Mouse (Mus musculus): ENCODE data around the gene Olfr630. TPM values are rescaled to one million over a fixed set of nuclear protein-coding genes. Genes with fewer than 3 reads are reported as not detected.

The Olfr630 gene
- polyA plus RNA-seq (2012; rRNA removed), result not detected in 2 replicates

GRCm38 (mm10) chr7:103757233-103757632, at the start of gene Olfr630:
Olfr630 (minus strand) TSS chr7:103757333.

GRCm38 (mm10) chr7:103791721-103792120, 34.6 kb upstream of the Olfr630 start, which contains the start of gene Olfr67:
Olfr67 (minus strand) TSS chr7:103791821.

GRCm38 (mm10) chr7:103779598-103779997, 22.5 kb upstream of the Olfr630 start, which contains the start of gene Olfr68:
Olfr68 (minus strand) TSS chr7:103779698.

GRCm38 (mm10) chr7:103771494-103771893, 14.4 kb upstream of the Olfr630 start, which contains the start of gene Olfr69:
Olfr69 (minus strand) TSS chr7:103771594.

GRCm38 (mm10) chr7:103744843-103745242, 12.3 kb downstream of the Olfr630 start, which contains the start of gene Olfr629:
Olfr629 (minus strand) TSS chr7:103744943.

GRCm38 (mm10) chr7:103730074-103730473, 27.1 kb downstream of the Olfr630 start, which contains the start of gene Olfr628:
Olfr628 (plus strand) TSS chr7:103730374.

GRCm38 (mm10) chr7:103714371-103714770, 42.8 kb downstream of the Olfr630 start, which contains the start of gene Olfr243:
Olfr243 (plus strand) TSS chr7:103714671.

Other genes with a start within 250 kb of the Olfr630 start
- not detected in 2 replicates for gene Olfr610, start 245.2 kb downstream of the Olfr630 start, polyA plus RNA-seq (2012; rRNA removed)
- not detected in 2 replicates for gene Olfr611, start 236.5 kb downstream of the Olfr630 start, polyA plus RNA-seq (2012; rRNA removed)
- not detected in 2 replicates for gene Olfr612, start 214.6 kb downstream of the Olfr630 start, polyA plus RNA-seq (2012; rRNA removed)
- not detected in 2 replicates for gene Olfr613, start 209.3 kb downstream of the Olfr630 start, polyA plus RNA-seq (2012; rRNA removed)
- gene Olfr615, start 201.3 kb downstream of the Olfr630 start, polyA plus RNA-seq (2012; rRNA removed), result not detected in 2 replicates
- not detected in 2 replicates for gene Olfr616, start 188.2 kb downstream of the Olfr630 start, polyA plus RNA-seq (2012; rRNA removed)
- not detected in 2 replicates for gene Olfr617, start 184.3 kb downstream of the Olfr630 start, polyA plus RNA-seq (2012; rRNA removed)
- gene Olfr618, start 167.2 kb downstream of the Olfr630 start, polyA plus RNA-seq (2012; rRNA removed), result not detected in 2 replicates
- not detected in 2 replicates for gene Olfr619, start 156.8 kb downstream of the Olfr630 start, polyA plus RNA-seq (2012; rRNA removed)
- gene Olfr620, start 144.8 kb downstream of the Olfr630 start, polyA plus RNA-seq (2012; rRNA removed), result not detected in 2 replicates
- gene Olfr622, start 114.6 kb downstream of the Olfr630 start, polyA plus RNA-seq (2012; rRNA removed), result not detected in 2 replicates
- not detected in 2 replicates for gene Olfr623, start 93.6 kb downstream of the Olfr630 start, polyA plus RNA-seq (2012; rRNA removed)
- not detected in 2 replicates for gene Olfr624, start 86.1 kb downstream of the Olfr630 start, polyA plus RNA-seq (2012; rRNA removed)
- gene Olfr625-ps1, start 74.6 kb downstream of the Olfr630 start, polyA plus RNA-seq (2012; rRNA removed), result not detected in 2 replicates
- not detected in 2 replicates for gene Olfr243, start 42.7 kb downstream of the Olfr630 start, polyA plus RNA-seq (2012; rRNA removed)
- not detected in 2 replicates for gene Olfr628, start 27.0 kb downstream of the Olfr630 start, polyA plus RNA-seq (2012; rRNA removed)
- gene Olfr629, start 12.4 kb downstream of the Olfr630 start, polyA plus RNA-seq (2012; rRNA removed), result not detected in 2 replicates
- not detected in 2 replicates for gene Olfr69, start 14.3 kb upstream of the Olfr630 start, polyA plus RNA-seq (2012; rRNA removed)
- not detected in 2 replicates for gene Olfr68, start 22.4 kb upstream of the Olfr630 start, polyA plus RNA-seq (2012; rRNA removed)
- gene Olfr67, start 34.5 kb upstream of the Olfr630 start, polyA plus RNA-seq (2012; rRNA removed), result not detected in 2 replicates
- 4.5 and 10.0 TPM in 2 replicates for gene Hbb-bt, start 56.7 kb upstream of the Olfr630 start, polyA plus RNA-seq (2012; rRNA removed)
- gene Hbb-bs, start 70.8 kb upstream of the Olfr630 start, polyA plus RNA-seq (2012; rRNA removed), result 47.8 and 134 TPM in 2 replicates
- not detected in 2 replicates for gene Hbb-bh2, start 83.2 kb upstream of the Olfr630 start, polyA plus RNA-seq (2012; rRNA removed)
- gene Hbb-bh1, start 85.8 kb upstream of the Olfr630 start, polyA plus RNA-seq (2012; rRNA removed), result not detected in 2 replicates
- gene Hbb-y, start 95.9 kb upstream of the Olfr630 start, polyA plus RNA-seq (2012; rRNA removed), result not detected in 2 replicates
- gene Olfr66, start 128.9 kb upstream of the Olfr630 start, polyA plus RNA-seq (2012; rRNA removed), result not detected in 2 replicates
- gene Olfr64, start 137.2 kb upstream of the Olfr630 start, polyA plus RNA-seq (2012; rRNA removed), result not detected in 2 replicates
- not detected in 2 replicates for gene Olfr65, start 146.2 kb upstream of the Olfr630 start, polyA plus RNA-seq (2012; rRNA removed)
- gene Olfr631, start 171.5 kb upstream of the Olfr630 start, polyA plus RNA-seq (2012; rRNA removed), result not detected in 2 replicates
- gene Olfr632, start 177.0 kb upstream of the Olfr630 start, polyA plus RNA-seq (2012; rRNA removed), result not detected in 2 replicates
- not detected in 2 replicates for gene Olfr633, start 187.1 kb upstream of the Olfr630 start, polyA plus RNA-seq (2012; rRNA removed)
- not detected in 2 replicates for gene Olfr635, start 213.8 kb upstream of the Olfr630 start, polyA plus RNA-seq (2012; rRNA removed)
- not detected in 2 replicates for gene Olfr638, start 241.4 kb upstream of the Olfr630 start, polyA plus RNA-seq (2012; rRNA removed)

All from stomach, adult 2 months (tissue).